Comparison of ENCODE assay signal across 8 mouse cellular contexts in the genomic region with DNA sequence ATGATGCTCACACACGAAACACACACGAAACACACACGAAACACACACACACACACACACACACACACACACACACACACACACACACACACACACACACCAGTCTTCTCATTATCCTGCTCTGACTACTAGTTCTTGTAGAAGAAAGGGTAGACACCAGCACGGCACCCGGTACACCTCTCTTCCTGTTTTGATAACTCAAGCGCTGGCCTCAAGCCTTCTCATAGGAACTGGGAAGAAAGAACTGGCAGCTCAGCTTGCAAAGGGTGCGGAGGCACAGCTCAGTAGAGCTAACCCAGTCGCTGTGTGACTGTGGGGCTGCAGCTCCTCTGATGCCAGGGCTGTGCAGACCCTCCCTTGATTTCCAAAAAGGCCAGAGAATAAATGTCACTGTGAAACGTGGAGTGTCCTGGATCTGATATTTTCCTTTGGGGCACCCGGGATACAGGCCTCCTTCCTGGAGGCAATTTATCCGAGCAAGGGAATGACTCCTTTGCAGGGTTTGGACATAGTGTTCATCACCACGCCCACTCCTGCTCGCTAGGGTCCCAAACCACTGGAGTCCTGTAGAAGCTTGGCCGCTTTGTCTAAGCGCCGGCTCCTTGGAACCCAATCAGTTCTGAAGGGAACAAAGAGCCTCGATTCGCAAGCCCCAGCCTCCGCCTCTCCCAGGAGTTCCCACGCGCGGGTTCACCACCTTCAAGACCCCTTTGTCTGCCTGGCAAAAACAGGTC. TPM values are rescaled to one million over a fixed set of nuclear protein-coding genes. Genes with fewer than 3 reads are reported as not detected.
A peak's percentile ranks its signal among the peaks of the same experiment; 100 is the strongest.
DNase-seq lines count a peak whose midpoint lies in the region; ATAC-seq and TF ChIP-seq lines count a peak whose summit lies in the region.

No protein-coding gene starts in this region.

- no peak for ATAC-seq in heart, embryonic 13.5 days (ENCODE audit: extremely low read depth, insufficient number of reproducible peaks, low FRiP score, low TSS enrichment)

- 21% methylated on average over 22 of the region's 22 CpGs for WGBS in heart, embryonic 13.5 days
- WGBS in midbrain, embryonic 10.5 days = 17% methylated on average over 22 of the region's 22 CpGs
- WGBS in spleen, adult 2 months = 2% methylated on average over 22 of the region's 22 CpGs

- H3K27me3 ChIP-seq in heart, embryonic 13.5 days (replicated peaks) = peaks cover 27% of the 10 kb centered on the region
- H3K27me3 ChIP-seq in midbrain, embryonic 10.5 days (ENCODE audit: low read depth, poor library complexity, severe bottlenecking) = peaks cover 37% of the 10 kb centered on the region
- no peaks in the 10 kb centered on the region for H3K27me3 ChIP-seq in spleen, adult 2 months (ENCODE audit: control insufficient read depth, insufficient read depth, low read length)

- no peak for TF ChIP-seq POLR2A in cortical plate, adult 2 months (IDR thresholded peaks at IDR 0.05; ENCODE audit: extremely low read depth, insufficient read depth, low read length)
- TF ChIP-seq POLR2A in spleen, adult 2 months (IDR thresholded peaks at IDR 0.05; ENCODE audit: low read depth, low read length) = no peak

- H3K4me2 ChIP-seq in heart, embryonic 13.5 days = peak overlapping the region; percentile 89

- no peak for TF ChIP-seq CTCF in layer of hippocampus, adult 2 months (conservative IDR thresholded peaks at IDR 0.05)
- no peak for TF ChIP-seq CTCF in cortical plate, adult 2 months (IDR thresholded peaks at IDR 0.05; ENCODE audit: extremely low read depth, insufficient read depth, low read length)
- no peak for TF ChIP-seq CTCF in spleen, adult 2 months (IDR thresholded peaks at IDR 0.05; ENCODE audit: extremely low read depth, insufficient read depth, insufficient read length, insufficient replicate concordance)

- peak overlapping the region; percentile 89 for H3K4me3 ChIP-seq in layer of hippocampus, adult 2 months
- peak overlapping the region; percentile 46 for H3K4me3 ChIP-seq in cortical plate, adult 2 months (ENCODE audit: insufficient read depth, low read length)
- peak overlapping the region; percentile 66 for H3K4me3 ChIP-seq in heart, embryonic 13.5 days
- H3K4me3 ChIP-seq in midbrain, embryonic 10.5 days = peak overlapping the region; percentile 76
- H3K4me3 ChIP-seq in spleen, adult 2 months (ENCODE audit: extremely low read depth, insufficient read depth, insufficient read length) = peak overlapping the region; percentile 61

- no peaks in the 10 kb centered on the region for H3K4me1 ChIP-seq in cortical plate, adult 2 months (ENCODE audit: control insufficient read depth, insufficient read depth, low read length)
- peaks cover 22% of the 10 kb centered on the region for H3K4me1 ChIP-seq in heart, embryonic 13.5 days
- peaks cover 33% of the 10 kb centered on the region for H3K4me1 ChIP-seq in midbrain, embryonic 10.5 days
- H3K4me1 ChIP-seq in spleen, adult 2 months (ENCODE audit: control insufficient read depth, insufficient read depth, insufficient read length) = peaks cover 9% of the 10 kb centered on the region

- H3K9ac ChIP-seq in heart, embryonic 13.5 days = peak overlapping the region; percentile 28; the same call in 1 of the 2 replicates

- H3K27ac ChIP-seq in layer of hippocampus, adult 2 months = peak overlapping the region; percentile 76
- peak overlapping the region; percentile 64 for H3K27ac ChIP-seq in cortical plate, adult 2 months (ENCODE audit: insufficient read depth, low read length)
- no peak overlapping the region for H3K27ac ChIP-seq in heart, embryonic 13.5 days (replicated peaks)
- peak overlapping the region; percentile 69 for H3K27ac ChIP-seq in midbrain, embryonic 10.5 days (replicated peaks)
- H3K27ac ChIP-seq in spleen, adult 2 months (ENCODE audit: insufficient read depth, low read length) = peak overlapping the region; percentile 73

- peak; percentile 11 for DNase-seq in layer of hippocampus, adult 2 months (ENCODE audit: low spot score in 2 of 2)
- DNase-seq in layer of hippocampus, adult 9-11 months = no peak
- DNase-seq in layer of hippocampus, postnatal 14 days (ENCODE audit: low spot score in 2 of 2) = peak; percentile 16
- peak; percentile 36 for DNase-seq in midbrain, embryonic 10.5 days (ENCODE audit: low spot score)
- peak in 1 of 2 experiments; percentile 63 for DNase-seq in spleen, adult 2 months (ENCODE audit: low read depth in 1 of 2, low spot score in 2 of 2)
- DNase-seq in urinary bladder, postnatal 4 days (ENCODE audit: low spot score in 2 of 2) = no peak

- H3K9me3 ChIP-seq in heart, embryonic 13.5 days = no peaks in the 10 kb centered on the region
- no peaks in the 10 kb centered on the region for H3K9me3 ChIP-seq in midbrain, embryonic 10.5 days (replicated peaks)

- no peaks in the 10 kb centered on the region for H3K36me3 ChIP-seq in heart, embryonic 13.5 days
- H3K36me3 ChIP-seq in midbrain, embryonic 10.5 days = no peaks in the 10 kb centered on the region
- peaks cover 1% of the 10 kb centered on the region; the same call in 1 of the 2 replicates for H3K36me3 ChIP-seq in spleen, adult 2 months (ENCODE audit: control insufficient read depth, insufficient read depth, low read length)

RNA-seq across cellular contexts. Expression of gene St8sia4, which starts 2.2 kb away (rescaled TPM):
- total RNA-seq in layer of hippocampus, adult 2 months (2021) = 10 to 100 TPM; 11.9 to 12.2 TPM
- 3.9 and 4.1 TPM in 2 replicates for polyA plus RNA-seq in cortical plate, adult 2 months (2012; rRNA removed)
- polyA plus RNA-seq in heart, embryonic 13.5 days (2015; fragmentation: Nextera tagmentation; extraction: Ambion mirVana) = 1.3 and 1.6 TPM in 2 replicates
- 10 to 100 TPM; 11.4 to 12.7 TPM for total RNA-seq in layer of hippocampus, postnatal 14 days (2021)
- polyA plus RNA-seq in midbrain, embryonic 10.5 days (2016; fragmentation: Nextera tagmentation; extraction: Ambion mirVana) = 6.6 and 9.4 TPM in 2 replicates
- 3.1 and 4.5 TPM in 2 replicates for polyA plus RNA-seq in spleen, adult 2 months (2012; rRNA removed)

Comparison
In these comparisons a context has a peak if more than half of its experiments do, and no peak if none do; other contexts are left out.
1. DNase-seq: peak in layer of hippocampus, adult 2 months (2 of 2), layer of hippocampus, postnatal 14 days (2 of 2) and midbrain, embryonic 10.5 days (single experiment); none in layer of hippocampus, adult 9-11 months (single experiment) and urinary bladder, postnatal 4 days (0 of 2).
2. Peak in every context shown above with its lines, with median percentiles within 50 percentile points of each other: H3K4me3 ChIP-seq.